Mouse (Mus musculus): ENCODE data around the gene Rere. TPM values are rescaled to one million over a fixed set of nuclear protein-coding genes. Genes with fewer than 3 reads are reported as not detected.

Rere gene
- total and polyA plus RNA-seq, 3 experiments: 4.1 to 31.8 TPM; not detected in 1

GRCm38 (mm10) chr4:150264903-150265302 lies 16.5 kb upstream of the Rere start (continued):
- TF ChIP-seq USF2 (IDR thresholded peaks at IDR 0.05; ENCODE audit: borderline replicate concordance in 1 of 2, insufficient read depth in 1 of 2, low read depth in 1 of 2, low read length in 2 of 2) (no peak), RAD21 (IDR thresholded peaks at IDR 0.05; ENCODE audit: low read depth, low read length) (peak; percentile 20), KAT2A (conservative IDR thresholded peaks at IDR 0.05; ENCODE audit: low read depth, low read length) (no peak), MAFK (IDR thresholded peaks at IDR 0.05; ENCODE audit: borderline replicate concordance, low read depth, low read length) (0 out of 2 replicates have a peak, but pooled peaks have one; percentile 27), MAX (IDR thresholded peaks at IDR 0.05; ENCODE audit: low read length) (no peak), EP300 (IDR thresholded peaks at IDR 0.05; ENCODE audit: low read depth in 1 of 2, low read length in 2 of 2) (no peak), ZC3H11A (IDR thresholded peaks at IDR 0.05; ENCODE audit: low read depth, low read length) (0 out of 2 replicates have a peak, but pooled peaks have one; percentile 18), MYB (IDR thresholded peaks at IDR 0.05; ENCODE audit: low read depth, low read length) (no peak), ZMIZ1 (IDR thresholded peaks at IDR 0.05; ENCODE audit: low read depth, low read length) (no peak)

GRCm38 (mm10) chr4:150265471-150265870 lies 16.0 kb upstream of the Rere start:
- H3K9me3 ChIP-seq (replicated peaks; ENCODE audit: insufficient read depth, low read length): no peaks in the 10 kb centered on the region
- no peaks in the 10 kb centered on the region for H3K27me3 ChIP-seq (ENCODE audit: control insufficient read depth in 1 of 2, insufficient read depth in 2 of 2, low read length in 2 of 2)
- no peak overlapping the region for H3K4me3 ChIP-seq (ENCODE audit: control insufficient read depth in 1 of 2, insufficient read depth in 1 of 2, low read depth in 2 of 2, low read length in 2 of 2)
- DNase-seq (ENCODE audit: low read depth, low spot score): no peak
- no peak overlapping the region for H3K27ac ChIP-seq (ENCODE audit: control insufficient read depth, low read depth, low read length)
- peaks cover 0 to 6% of the 10 kb centered on the region in 2 experiments; a peak in 2 of 4 replicates for H3K36me3 ChIP-seq (ENCODE audit: control insufficient read depth in 1 of 2, insufficient read depth in 2 of 2, low read length in 2 of 2)
- peaks cover 2 to 8% of the 10 kb centered on the region in 2 experiments; a peak in 2 of 4 replicates for H3K4me1 ChIP-seq (ENCODE audit: control insufficient read depth in 1 of 2, insufficient read depth in 2 of 2, low read length in 2 of 2)
- no peak for TF ChIP-seq MEF2A (IDR thresholded peaks at IDR 0.05; ENCODE audit: extremely low read depth, insufficient replicate concordance, low read depth, low read length, poor library complexity, severe bottlenecking)
- no peak for TF ChIP-seq MYB (IDR thresholded peaks at IDR 0.05; ENCODE audit: low read depth, low read length)
- TF ChIP-seq TAL1 (IDR thresholded peaks at IDR 0.05; ENCODE audit: low read length): no peak
- no peak for TF ChIP-seq MYC (IDR thresholded peaks at IDR 0.05; ENCODE audit: low read depth, low read length)
- no peak for TF ChIP-seq SMC3 (IDR thresholded peaks at IDR 0.05; ENCODE audit: low read depth, low read length)
- TF ChIP-seq POLR2AphosphoS2 (IDR thresholded peaks at IDR 0.05; ENCODE audit: low read length): no peak
- TF ChIP-seq ZKSCAN1 (IDR thresholded peaks at IDR 0.05; ENCODE audit: low read depth, low read length): no peak
- TF ChIP-seq HCFC1 (IDR thresholded peaks at IDR 0.05; ENCODE audit: low read depth, low read length): no peak
- no peak overlapping the region for H3K9ac ChIP-seq (ENCODE audit: control insufficient read depth, low read depth, low read length, poor library complexity, severe bottlenecking)
- no peaks in the 10 kb centered on the region for H3K79me2 ChIP-seq (ENCODE audit: control insufficient read depth, insufficient read depth, low read length, poor library complexity)

GRCm38 (mm10) chr4:150266655-150267223 lies 14.7 kb upstream of the Rere start:
- H3K27me3 ChIP-seq (ENCODE audit: control insufficient read depth in 1 of 2, insufficient read depth in 2 of 2, low read length in 2 of 2): no peaks in the 10 kb centered on the region
- H3K79me2 ChIP-seq (ENCODE audit: control insufficient read depth, insufficient read depth, low read length, poor library complexity): no peaks in the 10 kb centered on the region
- H3K36me3 ChIP-seq (ENCODE audit: control insufficient read depth in 1 of 2, insufficient read depth in 2 of 2, low read length in 2 of 2): peaks cover 0 to 7% of the 10 kb centered on the region in 2 experiments; a peak in 2 of 4 replicates
- H3K4me1 ChIP-seq (ENCODE audit: control insufficient read depth in 1 of 2, insufficient read depth in 2 of 2, low read length in 2 of 2): peaks cover 2 to 8% of the 10 kb centered on the region in 2 experiments; a peak in 3 of 4 replicates
- no peak overlapping the region for H3K4me3 ChIP-seq (ENCODE audit: control insufficient read depth in 1 of 2, insufficient read depth in 1 of 2, low read depth in 2 of 2, low read length in 2 of 2)
- H3K9me3 ChIP-seq (replicated peaks; ENCODE audit: insufficient read depth, low read length): no peaks in the 10 kb centered on the region
- no peak overlapping the region for H3K9ac ChIP-seq (ENCODE audit: control insufficient read depth, low read depth, low read length, poor library complexity, severe bottlenecking)
- DNase-seq (ENCODE audit: low read depth, low spot score): no peak
- no peak overlapping the region for H3K27ac ChIP-seq (ENCODE audit: control insufficient read depth, low read depth, low read length)
- TF ChIP-seq TCF12 (IDR thresholded peaks at IDR 0.05; ENCODE audit: low read depth, low read length): no peak
- TF ChIP-seq MAZ (IDR thresholded peaks at IDR 0.05; ENCODE audit: low read depth, low read length): no peak
- no peak for TF ChIP-seq E2F4 (IDR thresholded peaks at IDR 0.05; ENCODE audit: borderline replicate concordance, low read depth, low read length)
- TF ChIP-seq MAX (IDR thresholded peaks at IDR 0.05; ENCODE audit: low read length): no peak
- no peak for TF ChIP-seq UBTF (IDR thresholded peaks at IDR 0.05; ENCODE audit: borderline replicate concordance, insufficient read depth, low read depth, low read length)
- no peak for TF ChIP-seq NRF1 (IDR thresholded peaks at IDR 0.05; ENCODE audit: insufficient read depth, low read depth, low read length, poor library complexity, severe bottlenecking)
- no peak for TF ChIP-seq MYC (IDR thresholded peaks at IDR 0.05; ENCODE audit: low read depth, low read length)
- no peak for TF ChIP-seq ZC3H11A (IDR thresholded peaks at IDR 0.05; ENCODE audit: low read depth, low read length)
- TF ChIP-seq USF2 (IDR thresholded peaks at IDR 0.05; ENCODE audit: borderline replicate concordance in 1 of 2, insufficient read depth in 1 of 2, low read depth in 1 of 2, low read length in 2 of 2): no peak
- TF ChIP-seq TBP (IDR thresholded peaks at IDR 0.05; ENCODE audit: low read depth, low read length): no peak
- TF ChIP-seq ETS1 (IDR thresholded peaks at IDR 0.05; ENCODE audit: low read depth, low read length): no peak
- TF ChIP-seq USF1 (IDR thresholded peaks at IDR 0.05; ENCODE audit: low read depth, low read length): no peak
- no peak for TF ChIP-seq ZKSCAN1 (IDR thresholded peaks at IDR 0.05; ENCODE audit: low read depth, low read length)
- no peak for TF ChIP-seq GABPA (IDR thresholded peaks at IDR 0.05; ENCODE audit: low read depth, low read length)
- TF ChIP-seq HCFC1 (IDR thresholded peaks at IDR 0.05; ENCODE audit: low read depth, low read length): no peak
- no peak for TF ChIP-seq POLR2AphosphoS2 (IDR thresholded peaks at IDR 0.05; ENCODE audit: low read length)
- no peak for TF ChIP-seq CTCF (IDR thresholded peaks at IDR 0.05 in 2 of 3, conservative IDR thresholded peaks at IDR 0.05 in 1 of 3; ENCODE audit: control insufficient read depth in 1 of 3, insufficient read depth in 1 of 3, low read depth in 2 of 3, low read length in 3 of 3, poor library complexity in 1 of 3, severe bottlenecking in 1 of 3)
- no peak for TF ChIP-seq CHD2 (IDR thresholded peaks at IDR 0.05; ENCODE audit: low read length)

All from MEL (cell line).